Mouse (Mus musculus) intestine, embryonic 15.5 days (tissue): ENCODE data around the gene Fah. TPM values are rescaled to one million over a fixed set of nuclear protein-coding genes. Genes with fewer than 3 reads are reported as not detected.

Source experiments
- ATAC-seq: fragments of 200-750 bp; cut with Nextera tagmentation; 2 replicates; pipeline ENCODE4 v1.8.0; 2017; ENCODE audit warnings: moderate TSS enrichment, moderate library complexity
- H3K27ac ChIP-seq: fragments of 300-500 bp; sonication (generic); 2 replicates; pipeline ENCODE4 v1.5.1; 2015; ENCODE audit warnings: mild to moderate bottlenecking, inconsistent platforms
- H3K27me3 ChIP-seq: fragments of 300-500 bp; sonication (generic); replicated peaks from 2 replicates; pipeline ENCODE4 v1.6.1; 2015; ENCODE audit warnings: inconsistent platforms
- H3K36me3 ChIP-seq: fragments of 300-500 bp; sonication (generic); 2 replicates; pipeline ENCODE4 v1.6.1; 2015; ENCODE audit warnings: inconsistent platforms
- H3K4me1 ChIP-seq: fragments of 300-500 bp; sonication (generic); replicated peaks from 2 replicates; pipeline ENCODE4 v1.6.1; 2015; ENCODE audit warnings: inconsistent platforms
- H3K4me2 ChIP-seq: fragments of 300-500 bp; sonication (generic); replicated peaks from 2 replicates; pipeline ENCODE4 v1.6.1; 2015; ENCODE audit warnings: mild to moderate bottlenecking, inconsistent platforms
- H3K4me3 ChIP-seq: fragments of 300-500 bp; sonication (generic); replicated peaks from 2 replicates; pipeline ENCODE4 v1.5.1; 2015; ENCODE audit warnings: inconsistent platforms
- H3K9ac ChIP-seq: fragments of 300-500 bp; sonication (generic); 2 replicates; pipeline ENCODE4 v1.6.1; 2015; ENCODE audit warnings: inconsistent platforms
- H3K9me3 ChIP-seq: fragments of 300-500 bp; sonication (generic); 2 replicates; pipeline ENCODE4 v1.6.1; 2016; ENCODE audit warnings: inconsistent platforms
- WGBS: fragments of 180-500 bp; shearing (Covaris S2); methylation state at CpG from one replicate; pipeline ENCODE4 v1.1.7; 2015; 5-methylcytosine and 5-hydroxymethylcytosine counted together
- polyA plus RNA-seq: library from polyadenylated mRNA; unstranded; fragments of >200 nt; fragmentation: Nextera tagmentation; extraction: Ambion mirVana; gene quantifications from 2 replicates; pipeline ENCODE4 v1.2.1, GENCODE M21; 2015

The Fah gene
- 12.4 and 14.2 TPM in 2 replicates for polyA plus RNA-seq

DNA sequence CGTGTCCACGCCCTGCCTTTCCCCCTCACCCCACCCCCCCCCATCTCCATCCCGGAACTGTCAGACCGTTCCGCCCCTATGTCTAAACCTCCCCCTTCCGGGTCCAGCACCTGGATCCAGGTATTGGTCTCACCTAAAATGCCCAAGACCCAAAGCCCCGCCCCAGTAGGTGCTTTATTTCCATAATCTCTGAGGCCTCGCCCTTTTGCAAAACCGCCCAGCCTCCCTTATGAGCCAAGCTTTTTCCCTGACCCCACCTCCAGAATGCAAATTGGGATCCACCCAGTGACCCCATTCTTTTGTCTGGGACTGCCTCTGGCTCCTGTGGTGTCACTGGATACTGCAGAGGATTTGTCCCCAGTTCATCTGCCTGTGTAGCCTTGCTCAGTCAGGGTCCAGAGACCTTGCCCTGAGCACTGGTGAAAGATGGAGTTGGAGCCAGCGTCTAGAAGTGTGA lies at the start of gene Fah:
Gene Fah, minus strand, starts transcription at position 430 of the 457 bp plus-strand sequence.
- WGBS: 3% methylated on average over 10 of the region's 10 CpGs
- peak within 1 kb of the TSS; percentile 92 for H3K4me2 ChIP-seq
- no peaks in the 10 kb centered on the region for H3K36me3 ChIP-seq
- H3K9ac ChIP-seq: peak within 1 kb of the TSS; percentile 40
- peak within 1 kb of the TSS; percentile 58 for H3K4me3 ChIP-seq
- H3K27me3 ChIP-seq: no peaks in the 10 kb centered on the region
- 0 out of 2 replicates have a peak, but pooled peaks cover 3% of the 10 kb centered on the region for H3K4me1 ChIP-seq
- H3K27ac ChIP-seq: no peak within 1 kb of the TSS
- no peaks in the 10 kb centered on the region for H3K9me3 ChIP-seq
- ATAC-seq: no peak; the same call in 1 of the 2 replicates

DNA sequence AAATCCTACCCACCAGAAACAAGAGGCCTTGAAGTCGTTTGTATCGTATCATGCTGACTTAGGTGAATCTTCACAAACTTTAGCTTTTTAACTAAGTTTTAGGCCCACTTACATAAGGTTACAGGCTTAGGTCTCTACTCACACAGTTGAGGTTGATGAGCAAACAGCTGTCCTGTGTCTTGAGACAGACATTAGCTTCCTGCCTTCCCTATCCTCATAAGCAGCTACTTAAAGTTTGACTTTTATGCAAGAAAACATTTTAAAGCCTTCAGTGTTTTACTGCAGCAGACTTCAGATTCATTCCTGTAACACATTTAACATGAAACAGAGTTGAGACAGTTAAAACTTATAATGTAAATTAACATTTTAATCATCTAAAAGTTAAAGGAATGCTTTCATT lies 46.2 kb upstream of the Fah start:
- 63% methylated on average over 2 of the region's 2 CpGs for WGBS
- no peak overlapping the region for H3K27ac ChIP-seq

DNA sequence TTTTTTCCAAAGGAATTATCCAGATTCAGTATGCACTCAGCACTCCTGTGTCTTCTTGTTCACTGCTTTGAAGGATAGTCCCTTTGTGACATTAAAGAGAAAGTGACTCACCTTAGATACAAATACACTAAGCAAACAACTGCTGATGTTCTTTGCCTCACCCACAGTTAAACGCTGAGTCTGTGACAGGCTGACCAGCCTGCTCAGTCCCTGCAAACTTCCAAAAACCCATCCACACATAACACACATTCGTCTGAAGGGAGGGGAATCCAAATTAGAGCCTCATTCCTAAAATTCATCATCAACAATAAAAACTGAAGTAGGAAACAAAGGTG lies 45.4 kb upstream of the Fah start:
- whole genome bisulfite sequencing: 48% methylated on average over 2 of the region's 2 CpGs
- no peak overlapping the region for H3K27ac ChIP-seq
- ATAC-seq: no peak

More for the DNA sequence above, 46.2 kb upstream of the Fah start:
- Histone ChIP-seq H3K4me1 (peaks cover 10% of the 10 kb centered on the region), H3K9ac (no peak overlapping the region), H3K27me3 (no peaks in the 10 kb centered on the region), H3K4me3 (no peak overlapping the region), H3K9me3 (no peaks in the 10 kb centered on the region), H3K4me2 (no peak overlapping the region), H3K36me3 (no peaks in the 10 kb centered on the region)
- no peak for ATAC-seq

DNA sequence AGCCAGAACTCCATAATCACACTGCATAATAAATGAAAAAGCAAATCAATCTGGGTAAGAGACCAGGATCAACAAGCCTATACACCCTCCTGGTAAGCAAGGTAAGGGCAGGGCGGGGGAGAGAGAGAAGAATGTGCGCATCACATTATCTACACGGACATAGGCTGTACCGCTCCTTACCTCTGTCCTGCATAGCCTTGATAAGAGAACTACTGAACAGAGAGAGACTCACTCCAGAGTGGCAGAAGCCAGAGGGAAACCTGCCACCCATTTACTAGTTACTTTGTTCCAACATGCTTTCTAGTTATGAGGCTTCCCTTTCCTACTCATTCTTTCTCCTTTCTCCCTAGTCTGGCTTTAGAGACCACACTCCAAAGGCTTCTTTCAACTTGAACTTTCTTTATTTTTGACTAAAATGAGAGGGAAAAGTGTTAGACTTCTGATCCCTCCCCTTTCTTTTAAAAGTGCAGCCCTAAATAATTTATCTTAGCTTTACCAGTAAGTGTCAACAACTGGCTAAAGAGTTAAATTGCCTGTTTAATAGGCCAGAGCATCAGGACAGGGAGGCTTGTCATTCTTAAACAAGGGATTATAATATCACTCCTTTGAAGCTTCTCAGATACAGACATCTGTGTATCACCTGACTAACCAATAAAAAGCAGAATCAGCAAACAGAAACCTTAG lies 44.9 kb upstream of the Fah start:
- H3K9me3 ChIP-seq: no peaks in the 10 kb centered on the region
- no peaks in the 10 kb centered on the region for H3K27me3 ChIP-seq
- no peaks in the 10 kb centered on the region for H3K36me3 ChIP-seq
- no peak overlapping the region for H3K4me2 ChIP-seq
- peak; percentile 91 for ATAC-seq
- no peak overlapping the region for H3K4me3 ChIP-seq
- H3K27ac ChIP-seq: no peak overlapping the region
- no peak overlapping the region for H3K9ac ChIP-seq
- WGBS: 80% methylated on average over 4 of the region's 4 CpGs
- peaks cover 10% of the 10 kb centered on the region for H3K4me1 ChIP-seq

More for the DNA sequence above, 45.4 kb upstream of the Fah start:
- no peak overlapping the region for H3K4me2 ChIP-seq
- H3K27me3 ChIP-seq: no peaks in the 10 kb centered on the region
- no peaks in the 10 kb centered on the region for H3K36me3 ChIP-seq
- H3K9ac ChIP-seq: no peak overlapping the region
- no peak overlapping the region for H3K4me3 ChIP-seq
- H3K4me1 ChIP-seq: peaks cover 10% of the 10 kb centered on the region
- H3K9me3 ChIP-seq: no peaks in the 10 kb centered on the region

DNA sequence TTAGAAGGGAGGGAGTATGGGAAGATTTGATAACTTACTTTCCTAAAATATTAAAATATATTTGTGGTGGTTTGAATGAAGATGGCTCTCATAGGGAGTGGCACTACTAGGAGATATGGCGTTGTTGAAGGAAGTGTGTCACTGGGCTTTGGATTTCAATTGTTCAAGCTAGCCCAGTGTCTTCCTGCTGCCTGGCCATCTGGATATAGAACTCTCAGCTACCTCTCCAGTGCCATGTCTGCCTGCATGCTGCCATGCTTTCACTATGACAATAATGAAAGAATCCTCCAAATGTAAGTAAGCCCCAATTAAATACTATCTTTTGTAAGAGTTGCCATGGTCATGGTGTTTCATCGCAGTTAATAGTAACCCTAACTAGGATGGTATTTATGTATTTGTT lies 42.5 kb upstream of the Fah start:
- WGBS: 97% methylated on average over 2 of the region's 2 CpGs
- peaks cover 3% of the 10 kb centered on the region for H3K4me1 ChIP-seq

DNA sequence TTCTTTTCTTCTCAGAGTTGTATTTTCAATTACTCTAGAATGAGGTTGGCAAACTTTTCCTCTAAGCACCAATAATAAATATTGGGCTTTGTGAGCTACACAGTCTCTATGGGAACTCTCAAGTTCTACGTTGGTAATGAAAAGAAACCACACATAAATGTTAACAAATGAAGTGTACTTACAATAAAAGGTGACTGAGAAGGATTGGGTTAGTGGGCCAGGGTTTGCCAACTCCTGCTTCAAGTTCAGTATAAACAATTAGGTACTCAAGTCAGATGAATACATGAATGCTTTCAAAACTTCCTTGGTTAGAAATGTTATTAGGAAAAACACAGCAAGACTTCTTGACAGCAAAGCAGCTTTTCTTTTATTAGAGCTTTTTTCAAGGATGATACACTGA lies 39.7 kb upstream of the Fah start:
- no peak for ATAC-seq
- no peak overlapping the region for H3K4me2 ChIP-seq
- H3K9me3 ChIP-seq: no peaks in the 10 kb centered on the region
- H3K4me1 ChIP-seq: no peaks in the 10 kb centered on the region
- no peak overlapping the region for H3K9ac ChIP-seq
- 71% methylated on average over 1 of the region's 1 CpGs for WGBS
- no peak overlapping the region for H3K27ac ChIP-seq
- no peak overlapping the region for H3K4me3 ChIP-seq
- no peaks in the 10 kb centered on the region for H3K27me3 ChIP-seq
- no peaks in the 10 kb centered on the region for H3K36me3 ChIP-seq

More for the DNA sequence above, 42.5 kb upstream of the Fah start:
- no peaks in the 10 kb centered on the region for H3K9me3 ChIP-seq
- H3K9ac ChIP-seq: no peak overlapping the region
- H3K27ac ChIP-seq: no peak overlapping the region
- H3K27me3 ChIP-seq: no peaks in the 10 kb centered on the region
- H3K4me2 ChIP-seq: no peak overlapping the region
- H3K4me3 ChIP-seq: no peak overlapping the region
- no peak for ATAC-seq
- no peaks in the 10 kb centered on the region for H3K36me3 ChIP-seq

DNA sequence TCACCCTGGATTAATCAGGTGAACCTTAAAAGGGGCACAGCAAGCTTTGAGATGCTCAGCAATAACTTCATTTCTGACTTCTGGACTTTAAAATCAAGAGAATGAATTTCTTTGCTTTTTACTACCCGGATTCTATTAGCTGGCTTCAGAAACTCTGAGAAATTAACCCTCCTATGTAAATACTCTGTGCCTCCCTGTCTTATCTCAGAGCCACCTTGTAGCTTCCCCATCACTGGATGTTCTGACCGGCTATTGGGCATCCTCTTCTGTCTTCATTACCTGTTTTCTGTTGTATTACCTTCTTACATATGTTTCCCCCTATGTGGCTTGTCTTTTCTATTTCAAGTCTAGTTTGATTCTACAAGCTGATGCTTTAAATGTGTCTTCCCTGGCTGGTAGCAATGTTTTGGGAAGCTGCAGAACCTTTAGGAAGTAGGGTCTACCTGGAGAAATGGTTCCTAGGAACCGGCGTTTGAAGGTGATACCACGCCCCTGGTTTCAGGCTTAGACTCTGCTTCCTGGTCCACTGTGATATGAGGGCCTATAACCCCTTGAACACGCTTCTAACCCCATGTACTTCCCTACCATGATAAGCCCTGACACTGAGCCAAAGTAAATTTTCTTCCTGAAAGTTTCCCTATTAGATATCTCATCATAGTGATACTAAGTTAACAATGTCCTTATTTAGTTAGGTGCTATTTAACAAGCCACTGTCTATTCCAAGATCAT lies 36.9 kb upstream of the Fah start:
- Histone ChIP-seq H3K4me1 (no peaks in the 10 kb centered on the region), H3K27me3 (no peaks in the 10 kb centered on the region), H3K4me3 (no peak overlapping the region), H3K27ac (no peak overlapping the region), H3K4me2 (no peak overlapping the region), H3K36me3 (no peaks in the 10 kb centered on the region), H3K9ac (no peak overlapping the region), H3K9me3 (no peaks in the 10 kb centered on the region)
- 74% methylated on average over 6 of the region's 6 CpGs for WGBS
- ATAC-seq: peak; percentile 75; the same call in 1 of the 2 replicates

DNA sequence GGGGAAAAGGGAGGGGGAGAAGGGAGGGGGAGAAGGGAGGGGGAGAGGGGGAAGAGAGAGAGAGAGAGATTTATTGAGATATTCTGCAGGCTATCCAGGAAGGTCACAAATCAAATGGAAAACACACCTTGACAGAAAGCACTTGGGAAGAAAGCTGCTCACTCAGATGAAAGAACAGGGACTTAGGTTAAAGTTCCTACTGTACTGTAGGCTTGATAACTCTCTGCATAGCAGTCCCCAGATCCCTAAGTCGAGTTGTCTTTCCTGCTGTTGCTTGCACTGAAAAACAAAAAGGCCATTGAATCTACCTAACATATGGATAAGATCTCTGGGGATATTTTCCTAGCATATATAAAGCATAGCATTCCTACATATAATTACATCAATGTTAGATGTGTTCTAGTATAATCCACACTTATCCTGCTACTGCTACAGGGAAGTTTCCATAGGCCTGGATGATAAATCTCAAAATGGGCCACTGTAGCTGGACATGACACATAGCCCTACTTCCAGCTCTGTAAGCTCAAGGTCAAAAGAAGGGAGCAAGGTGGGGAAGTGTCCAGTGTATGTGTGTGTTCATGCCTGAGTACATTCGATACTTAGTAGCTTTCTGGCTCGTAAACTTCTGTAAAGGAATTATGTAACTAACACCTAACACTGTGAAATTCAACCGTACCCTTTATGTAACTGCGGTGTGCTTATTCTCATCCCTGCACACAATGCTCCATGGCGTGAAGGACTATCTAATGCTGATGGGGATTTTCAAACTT lies 35.8 kb upstream of the Fah start:
- no peaks in the 10 kb centered on the region for H3K27me3 ChIP-seq
- ATAC-seq: no peak
- no peaks in the 10 kb centered on the region for H3K9me3 ChIP-seq
- no peaks in the 10 kb centered on the region for H3K36me3 ChIP-seq
- no peak overlapping the region for H3K27ac ChIP-seq
- no peak overlapping the region for H3K4me2 ChIP-seq
- no peak overlapping the region for H3K9ac ChIP-seq
- WGBS: 84% methylated on average over 6 of the region's 6 CpGs
- no peaks in the 10 kb centered on the region for H3K4me1 ChIP-seq
- H3K4me3 ChIP-seq: no peak overlapping the region

DNA sequence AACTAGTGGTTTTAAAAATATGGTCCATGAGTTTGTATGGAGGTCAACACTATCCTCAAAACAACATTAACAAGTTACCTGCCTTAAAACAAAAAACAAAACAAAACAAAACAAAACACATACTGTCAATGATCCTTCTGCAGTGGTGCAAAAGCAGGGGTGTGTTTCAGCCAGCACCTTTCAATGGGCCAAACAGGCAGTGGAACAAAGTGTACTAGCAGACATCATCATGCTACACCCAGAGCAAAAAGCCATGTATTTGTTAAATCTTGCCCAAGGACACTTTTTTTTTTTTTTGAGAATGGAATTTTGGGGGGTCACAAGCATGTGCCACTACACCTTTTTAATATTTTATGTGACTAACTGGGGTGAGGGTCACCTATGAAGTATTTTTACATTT lies 30.4 kb upstream of the Fah start:
- no peak for ATAC-seq
- H3K27ac ChIP-seq: no peak overlapping the region
- no peak overlapping the region for H3K9ac ChIP-seq
- H3K9me3 ChIP-seq: no peaks in the 10 kb centered on the region
- H3K4me2 ChIP-seq: no peak overlapping the region
- H3K27me3 ChIP-seq: no peaks in the 10 kb centered on the region
- no peak overlapping the region for H3K4me3 ChIP-seq
- no peaks in the 10 kb centered on the region for H3K4me1 ChIP-seq
- 0 out of 2 replicates have a peak, but pooled peaks cover 2% of the 10 kb centered on the region for H3K36me3 ChIP-seq

DNA sequence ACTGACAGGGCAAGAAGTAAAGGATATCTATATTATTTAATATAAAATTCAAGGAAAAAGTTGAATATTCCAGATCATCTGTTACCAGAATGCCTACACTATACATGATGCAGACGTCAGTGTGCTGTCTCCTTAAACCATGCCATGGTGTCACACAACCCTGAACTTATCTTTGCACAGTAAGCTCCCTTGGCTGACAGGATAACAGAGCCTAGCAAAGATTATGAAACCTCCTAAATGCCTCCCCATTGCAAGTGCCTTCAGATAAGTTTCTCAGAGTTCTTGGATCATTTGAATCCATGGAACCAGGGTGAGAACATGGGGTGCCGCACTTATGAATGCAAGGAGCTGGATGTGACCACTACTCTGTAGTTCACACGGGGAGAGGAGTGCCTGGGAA lies 25.4 kb upstream of the Fah start:
- Histone ChIP-seq H3K27ac (no peak overlapping the region), H3K36me3 (0 out of 2 replicates have a peak, but pooled peaks cover 3% of the 10 kb centered on the region), H3K4me2 (no peak overlapping the region), H3K4me1 (no peaks in the 10 kb centered on the region), H3K9me3 (no peaks in the 10 kb centered on the region), H3K9ac (no peak overlapping the region), H3K4me3 (no peak overlapping the region), H3K27me3 (no peaks in the 10 kb centered on the region)
- WGBS: 89% methylated on average over 3 of the region's 3 CpGs
- ATAC-seq: no peak

DNA sequence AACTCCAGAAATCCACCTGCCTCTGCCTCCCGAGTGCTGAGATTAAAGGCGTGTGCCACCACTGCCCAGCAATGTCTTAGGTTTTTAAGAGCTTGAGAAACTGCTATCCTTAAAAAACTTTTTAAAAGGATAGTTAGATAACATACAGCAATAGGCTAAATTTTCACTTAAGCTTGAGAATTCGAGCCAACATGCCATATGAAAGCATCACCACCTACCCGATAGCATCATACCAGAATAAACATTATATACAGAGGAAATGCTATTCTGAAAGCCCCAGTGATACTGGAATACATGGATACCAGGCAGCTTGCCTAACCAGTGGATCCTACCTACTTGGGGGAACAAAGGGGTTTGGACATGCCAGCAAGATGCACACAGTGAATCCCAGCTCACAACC lies 17.2 kb upstream of the Fah start:
- no peaks in the 10 kb centered on the region for H3K4me1 ChIP-seq
- no peak overlapping the region for H3K9ac ChIP-seq
- H3K36me3 ChIP-seq: peaks cover 6% of the 10 kb centered on the region; the same call in 1 of the 2 replicates
- no peaks in the 10 kb centered on the region for H3K27me3 ChIP-seq
- H3K4me2 ChIP-seq: no peak overlapping the region
- no peaks in the 10 kb centered on the region for H3K9me3 ChIP-seq
- 95% methylated on average over 4 of the region's 4 CpGs for WGBS
- no peak overlapping the region for H3K27ac ChIP-seq
- ATAC-seq: no peak
- no peak overlapping the region for H3K4me3 ChIP-seq

DNA sequence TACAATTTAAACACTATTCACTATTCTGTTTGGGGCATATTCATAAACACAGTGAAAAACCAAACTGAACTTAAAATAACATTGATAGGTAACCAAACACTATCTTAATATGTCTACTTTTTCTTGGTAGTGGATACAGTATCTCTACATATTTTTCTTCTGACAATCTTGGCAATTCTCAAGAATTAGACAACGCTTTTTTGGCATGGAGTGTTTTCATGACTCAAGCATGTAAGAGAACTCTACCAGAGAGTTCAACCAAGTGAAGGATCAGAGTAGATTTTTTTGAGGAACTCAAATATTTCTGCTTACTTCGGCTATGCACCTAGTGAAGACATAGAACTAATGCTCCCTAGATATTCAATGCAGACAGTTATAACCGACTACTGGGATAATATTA lies 14.4 kb upstream of the Fah start:
- no peak for ATAC-seq
- H3K27me3 ChIP-seq: no peaks in the 10 kb centered on the region
- no peak overlapping the region for H3K27ac ChIP-seq
- H3K36me3 ChIP-seq: peaks cover 6% of the 10 kb centered on the region; the same call in 1 of the 2 replicates
- WGBS: 89% methylated on average over 3 of the region's 3 CpGs
- no peak overlapping the region for H3K9ac ChIP-seq
- H3K4me3 ChIP-seq: no peak overlapping the region
- no peaks in the 10 kb centered on the region for H3K9me3 ChIP-seq
- H3K4me1 ChIP-seq: no peaks in the 10 kb centered on the region
- H3K4me2 ChIP-seq: no peak overlapping the region
